Mouse (Mus musculus) neural tube, embryonic 10.5 days (tissue): ENCODE results near the gene Vars2.

ENCODE experiments used
- DNase-seq: peaks from one replicate; pipeline ENCODE4 v3.0.0-alpha.2; 2017; ENCODE audit warnings: low spot score; ENCODE audit errors: extremely low spot score

Vars2 gene

GRCm38 (mm10) chr17:35667334-35668065 lies at the start of gene Vars2:
Vars2 (minus strand) TSS chr17:35667592.
- peak; percentile 98 for DNase-seq

- no peak for DNase-seq
These were observed 49.7 kb upstream of the Vars2 start for GRCm38 (mm10) chr17:35717080-35717479.

- no peak for DNase-seq
These were observed 48.7 kb upstream of the Vars2 start for GRCm38 (mm10) chr17:35716114-35716513.

GRCm38 (mm10) chr17:35710705-35711347 lies 43.4 kb upstream of the Vars2 start:
- DNase-seq = no peak

- DNase-seq = no peak
These were observed 41.2 kb upstream of the Vars2 start for GRCm38 (mm10) chr17:35708611-35709010.

- DNase-seq = no peak
These were observed 40.5 kb upstream of the Vars2 start for GRCm38 (mm10) chr17:35707929-35708328.

- DNase-seq = peak; percentile 35
These were observed 38.4 kb upstream of the Vars2 start for GRCm38 (mm10) chr17:35705836-35706235.

GRCm38 (mm10) chr17:35704621-35705464 lies 37.5 kb upstream of the Vars2 start, which contains the start of gene Ddr1:
Ddr1 (minus strand) TSS chr17:35704621.
- DNase-seq = peak; percentile 81

- peak; percentile 88 for DNase-seq
These were observed 36.4 kb upstream of the Vars2 start for GRCm38 (mm10) chr17:35703751-35704271.

- no peak for DNase-seq
These were observed 35.7 kb upstream of the Vars2 start for GRCm38 (mm10) chr17:35703065-35703464.

- DNase-seq = peak; percentile 32
These were observed 35.2 kb upstream of the Vars2 start for GRCm38 (mm10) chr17:35702605-35703004.

- peak; percentile 63 for DNase-seq
These were observed 34.6 kb upstream of the Vars2 start for GRCm38 (mm10) chr17:35701978-35702461.

GRCm38 (mm10) chr17:35701203-35701977 lies 34.0 kb upstream of the Vars2 start:
- DNase-seq = peak; percentile 59

GRCm38 (mm10) chr17:35700371-35700961 lies 33.1 kb upstream of the Vars2 start:
- DNase-seq = peak; percentile 70

- peak; percentile 45 for DNase-seq
These were observed 32.5 kb upstream of the Vars2 start for GRCm38 (mm10) chr17:35699919-35700318.

- no peak for DNase-seq
These were observed 31.1 kb upstream of the Vars2 start for GRCm38 (mm10) chr17:35698501-35698883.

GRCm38 (mm10) chr17:35697759-35698500 lies 30.5 kb upstream of the Vars2 start:
- DNase-seq = peak; percentile 59

GRCm38 (mm10) chr17:35697429-35697758 lies 30.0 kb upstream of the Vars2 start:
- no peak for DNase-seq

- no peak for DNase-seq
These were observed 29.3 kb upstream of the Vars2 start for GRCm38 (mm10) chr17:35696691-35697090.

GRCm38 (mm10) chr17:35695289-35695688 lies 27.9 kb upstream of the Vars2 start:
- DNase-seq = no peak
